Mouse (Mus musculus) E14TG2a.4 (cell line): ENCODE data around the gene Rnasel.

Experiments
- CTCF ChIP-seq: conservative IDR thresholded peaks from 2 replicates; pipeline ENCODE4 v1.5.1; 2014; ENCODE audit warnings: low read length
- NANOG ChIP-seq: IDR thresholded peaks from 2 replicates; pipeline ENCODE4 v1.6.1; 2014; ENCODE audit warnings: borderline replicate concordance, low read length, mixed read lengths

- TF ChIP-seq CTCF, result no peak
- TF ChIP-seq NANOG, result no peak
Measured at GRCm38 (mm10) chr1:153709451-153709850, 39.8 kb upstream of the Rnasel start.
